Mouse (Mus musculus) kidney, adult 10 weeks (tissue): ENCODE measurements around the gene Stard7. TPM values are rescaled to one million over a fixed set of nuclear protein-coding genes. Genes with fewer than 3 reads are reported as not detected.

ENCODE experiments used
- polyA plus RNA-seq: library from polyadenylated mRNA; stranded (reverse); fragments of 350-450 nt; fragmentation: Illumina TruSeq; extraction: RNeasy Lipid Tissue Mini Kit (QIAGEN cat#74804); gene quantifications from one replicate; pipeline ENCODE4 v1.2.3, GENCODE M21; 2014; ENCODE audit warnings: low read depth, low replicate concordance

Stard7 gene
- polyA plus RNA-seq: 173 TPM

GRCm38 (mm10) chr2:127269491-127270299, at the start of gene Stard7:
TSS of gene Stard7 (plus strand) at chr2:127270218.

GRCm38 (mm10) chr2:127247592-127248333, 22.3 kb upstream of the Stard7 start, which contains the start of the genes Ciao1 and Tmem127:
TSS of gene Ciao1 (minus strand) at chr2:127247816.
TSS of gene Tmem127 (plus strand) at chr2:127247908.

DNA sequence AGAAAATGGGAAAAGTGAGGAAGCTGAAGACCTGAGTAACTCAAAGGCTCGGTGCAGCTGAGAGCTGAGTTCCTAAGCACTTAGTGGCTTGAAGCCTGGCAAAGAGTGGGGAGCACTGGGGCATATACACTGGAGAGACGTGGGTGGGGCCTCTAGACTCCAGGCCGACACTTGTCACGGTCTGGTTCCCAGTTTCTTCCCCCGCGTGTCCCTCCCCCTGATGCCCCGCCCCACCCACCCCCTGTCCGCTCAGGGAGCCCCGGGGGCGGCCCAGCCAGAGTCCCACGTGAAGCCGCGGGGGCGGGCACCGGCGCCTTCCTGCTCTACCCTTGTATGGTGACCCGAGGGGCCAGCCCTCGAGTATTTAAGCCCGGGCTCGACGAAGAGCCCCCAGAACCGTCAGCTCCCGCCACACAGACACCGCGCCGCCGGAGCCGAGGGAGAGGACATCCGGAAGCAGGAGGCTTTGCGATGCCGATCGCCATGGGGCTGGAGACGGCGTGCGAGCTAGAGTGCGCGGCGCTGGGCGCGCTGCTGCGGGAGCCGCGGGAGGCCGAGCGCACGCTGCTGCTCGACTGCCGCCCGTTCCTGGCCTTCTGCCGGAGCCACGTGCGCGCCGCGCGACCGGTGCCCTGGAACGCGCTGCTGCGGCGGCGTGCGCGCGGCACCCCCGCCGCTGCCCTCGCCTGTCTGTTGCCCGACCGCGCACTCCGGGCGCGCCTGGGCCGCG, 65.9 kb downstream of the Stard7 start, which contains the start of gene Dusp2:
TSS of gene Dusp2 (plus strand) at position 393 of the 730 bp plus-strand sequence.

DNA sequence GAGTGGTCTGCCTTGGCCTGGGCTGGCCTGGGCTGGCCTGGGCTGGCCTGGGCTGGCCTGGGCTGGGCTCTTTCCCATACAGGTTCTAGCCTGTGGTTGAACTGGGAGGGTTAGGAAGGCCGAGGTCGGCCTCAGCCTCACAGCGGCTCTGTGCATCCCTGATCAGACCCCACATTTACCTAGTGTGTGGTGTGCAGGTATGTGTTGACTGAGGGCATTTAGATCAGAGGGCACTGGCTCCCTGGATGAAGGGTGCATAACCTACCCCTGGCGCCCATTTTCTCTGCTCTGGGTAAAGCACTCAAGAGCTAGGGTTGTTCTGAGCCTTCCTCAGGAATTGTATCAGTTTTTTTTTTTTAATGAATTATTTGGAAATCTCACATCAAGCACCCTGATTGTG, 68.4 kb downstream of the Stard7 start, which contains the start of gene Astl:
TSS of gene Astl (plus strand) at position 224 of the 400 bp plus-strand sequence.

Other genes starting within 250 kb of the Stard7 start
- gene Blvra, start 199.6 kb upstream of the Stard7 start, polyA plus RNA-seq: 80.0 TPM
- 0.40 TPM for gene Ncaph, start 136.3 kb upstream of the Stard7 start, polyA plus RNA-seq
- 4.7 TPM for gene Itpripl1, start 126.8 kb upstream of the Stard7 start, polyA plus RNA-seq
- 1.2 TPM for gene 1810024B03Rik, start 61.9 kb upstream of the Stard7 start, polyA plus RNA-seq
- gene Snrnp200, start 61.8 kb upstream of the Stard7 start, polyA plus RNA-seq: 32.2 TPM
- 37.7 TPM for gene Ciao1, start 22.4 kb upstream of the Stard7 start, polyA plus RNA-seq
- gene Tmem127, start 22.3 kb upstream of the Stard7 start, polyA plus RNA-seq: 49.2 TPM
- gene Dusp2, start 65.9 kb downstream of the Stard7 start, polyA plus RNA-seq: not detected
- not detected for gene Astl, start 68.4 kb downstream of the Stard7 start, polyA plus RNA-seq
- gene Adra2b, start 93.0 kb downstream of the Stard7 start, polyA plus RNA-seq: 26.5 TPM
- not detected for gene Gpat2, start 155.0 kb downstream of the Stard7 start, polyA plus RNA-seq
- 32.9 TPM for gene Fahd2a, start 174.3 kb downstream of the Stard7 start, polyA plus RNA-seq